Mouse (Mus musculus): ENCODE results near the gene Arl14ep. TPM values are rescaled to one million over a fixed set of nuclear protein-coding genes. Genes with fewer than 3 reads are reported as not detected.
A peak's percentile ranks its signal among the peaks of the same experiment; 100 is the strongest.

Gene Arl14ep
- polyA plus RNA-seq, 1 experiment from 2014 or later: 51.0 TPM

GRCm38 (mm10) chr2:106973332-106973958 is 779 bp downstream of the Arl14ep start:
- no peaks in the 10 kb centered on the region for H3K27me3 ChIP-seq (replicated peaks)
- peaks cover 6% of the 10 kb centered on the region; the same call in 1 of the 2 replicates for H3K36me3 ChIP-seq
- H3K4me1 ChIP-seq: peaks cover 15% of the 10 kb centered on the region; the same call in 1 of the 2 replicates
- peak overlapping the region; percentile 60 for H3K4me2 ChIP-seq (replicated peaks)
- peak overlapping the region; percentile 88 for H3K9ac ChIP-seq
- peak overlapping the region; percentile 85 for H3K4me3 ChIP-seq
- H3K27ac ChIP-seq: no peak overlapping the region
- ATAC-seq (ENCODE audit: low FRiP score, low read depth): peak; percentile 6; the same call in 1 of the 2 replicates
- WGBS: 67% methylated on average over 17 of the region's 17 CpGs
- no peaks in the 10 kb centered on the region for H3K9me3 ChIP-seq

GRCm38 (mm10) chr2:106972851-106973250 is 1.4 kb downstream of the Arl14ep start:
- whole genome bisulfite sequencing: 95% methylated on average over 6 of the region's 6 CpGs
- Histone ChIP-seq H3K4me3 (no peak overlapping the region), H3K9ac (no peak overlapping the region), H3K4me1 (peaks cover 15% of the 10 kb centered on the region; the same call in 1 of the 2 replicates), H3K27me3 (replicated peaks) (no peaks in the 10 kb centered on the region), H3K36me3 (peaks cover 10% of the 10 kb centered on the region), H3K27ac (no peak overlapping the region), H3K9me3 (no peaks in the 10 kb centered on the region), H3K4me2 (replicated peaks) (peak overlapping the region; percentile 60; the same call in 1 of the 2 replicates)
- ATAC-seq (ENCODE audit: low FRiP score, low read depth): no peak

GRCm38 (mm10) chr2:106970971-106971370 is 3.3 kb downstream of the Arl14ep start:
- Histone ChIP-seq H3K27ac (no peak overlapping the region), H3K36me3 (peaks cover 25% of the 10 kb centered on the region), H3K4me2 (replicated peaks) (no peak overlapping the region), H3K4me1 (peaks cover 15% of the 10 kb centered on the region; the same call in 1 of the 2 replicates), H3K9me3 (no peaks in the 10 kb centered on the region), H3K4me3 (no peak overlapping the region), H3K27me3 (replicated peaks) (no peaks in the 10 kb centered on the region), H3K9ac (no peak overlapping the region)
- WGBS: 98% methylated on average over 12 of the region's 12 CpGs
- ATAC-seq (ENCODE audit: low FRiP score, low read depth): no peak

- no peak overlapping the region for H3K4me3 ChIP-seq
- no peak overlapping the region for H3K27ac ChIP-seq
- ATAC-seq (ENCODE audit: low FRiP score, low read depth): no peak
- H3K36me3 ChIP-seq: peaks cover 39% of the 10 kb centered on the region
- H3K9ac ChIP-seq: no peak overlapping the region
- 83% methylated on average over 6 of the region's 6 CpGs for WGBS
- H3K4me2 ChIP-seq (replicated peaks): no peak overlapping the region
- peaks cover 11% of the 10 kb centered on the region; the same call in 1 of the 2 replicates for H3K4me1 ChIP-seq
- no peaks in the 10 kb centered on the region for H3K9me3 ChIP-seq
- no peaks in the 10 kb centered on the region for H3K27me3 ChIP-seq (replicated peaks)
Measured at GRCm38 (mm10) chr2:106968320-106968719, 5.9 kb downstream of the Arl14ep start.

GRCm38 (mm10) chr2:106963560-106963959 is 10.7 kb downstream of the Arl14ep start:
- Histone ChIP-seq H3K4me1 (no peaks in the 10 kb centered on the region), H3K36me3 (peaks cover 35% of the 10 kb centered on the region), H3K27ac (no peak overlapping the region), H3K4me2 (replicated peaks) (no peak overlapping the region), H3K27me3 (replicated peaks) (no peaks in the 10 kb centered on the region), H3K4me3 (no peak overlapping the region), H3K9ac (no peak overlapping the region), H3K9me3 (no peaks in the 10 kb centered on the region)
- 91% methylated on average over 3 of the region's 3 CpGs for WGBS
- no peak for ATAC-seq (ENCODE audit: low FRiP score, low read depth)

GRCm38 (mm10) chr2:106961650-106962049 is 12.6 kb downstream of the Arl14ep start:
- peaks cover 20% of the 10 kb centered on the region for H3K36me3 ChIP-seq
- ATAC-seq (ENCODE audit: low FRiP score, low read depth): no peak
- WGBS: 86% methylated on average over 3 of the region's 3 CpGs
- no peaks in the 10 kb centered on the region for H3K9me3 ChIP-seq
- no peak overlapping the region for H3K4me2 ChIP-seq (replicated peaks)
- H3K27me3 ChIP-seq (replicated peaks): no peaks in the 10 kb centered on the region
- no peak overlapping the region for H3K9ac ChIP-seq
- H3K4me1 ChIP-seq: no peaks in the 10 kb centered on the region
- no peak overlapping the region for H3K4me3 ChIP-seq
- H3K27ac ChIP-seq: no peak overlapping the region

GRCm38 (mm10) chr2:106961066-106961465 is 13.2 kb downstream of the Arl14ep start:
- Histone ChIP-seq H3K27me3 (replicated peaks) (no peaks in the 10 kb centered on the region), H3K9me3 (no peaks in the 10 kb centered on the region), H3K27ac (no peak overlapping the region), H3K4me2 (replicated peaks) (no peak overlapping the region), H3K4me1 (no peaks in the 10 kb centered on the region), H3K4me3 (no peak overlapping the region), H3K36me3 (peaks cover 14% of the 10 kb centered on the region), H3K9ac (no peak overlapping the region)
- WGBS: 93% methylated on average over 2 of the region's 2 CpGs
- no peak for ATAC-seq (ENCODE audit: low FRiP score, low read depth)

- ATAC-seq (ENCODE audit: low FRiP score, low read depth): no peak
- WGBS: 41% methylated on average over 7 of the region's 7 CpGs
- Histone ChIP-seq H3K36me3 (peaks cover 12% of the 10 kb centered on the region), H3K9ac (no peak overlapping the region), H3K4me1 (peaks cover under 1% of the 10 kb centered on the region; the same call in 1 of the 2 replicates), H3K9me3 (no peaks in the 10 kb centered on the region), H3K4me3 (no peak overlapping the region), H3K4me2 (replicated peaks) (no peak overlapping the region), H3K27me3 (replicated peaks) (no peaks in the 10 kb centered on the region), H3K27ac (no peak overlapping the region)
Measured at GRCm38 (mm10) chr2:106960237-106960636, 14.0 kb downstream of the Arl14ep start.

GRCm38 (mm10) chr2:106959380-106959779 is 14.8 kb downstream of the Arl14ep start:
- H3K4me2 ChIP-seq (replicated peaks): no peak overlapping the region
- no peaks in the 10 kb centered on the region for H3K9me3 ChIP-seq
- no peak for ATAC-seq (ENCODE audit: low FRiP score, low read depth)
- no peak overlapping the region for H3K4me3 ChIP-seq
- peaks cover 4% of the 10 kb centered on the region; the same call in 1 of the 2 replicates for H3K4me1 ChIP-seq
- WGBS: 90% methylated on average over 5 of the region's 5 CpGs
- H3K9ac ChIP-seq: no peak overlapping the region
- peaks cover 4% of the 10 kb centered on the region; the same call in 1 of the 2 replicates for H3K36me3 ChIP-seq
- no peak overlapping the region for H3K27ac ChIP-seq
- no peaks in the 10 kb centered on the region for H3K27me3 ChIP-seq (replicated peaks)

GRCm38 (mm10) chr2:106958916-106959315 is 15.3 kb downstream of the Arl14ep start:
- Histone ChIP-seq H3K4me2 (replicated peaks) (no peak overlapping the region), H3K36me3 (peaks cover 3% of the 10 kb centered on the region; the same call in 1 of the 2 replicates), H3K9ac (no peak overlapping the region), H3K4me1 (peaks cover 7% of the 10 kb centered on the region; the same call in 1 of the 2 replicates), H3K9me3 (no peaks in the 10 kb centered on the region), H3K27me3 (replicated peaks) (no peaks in the 10 kb centered on the region), H3K27ac (no peak overlapping the region), H3K4me3 (no peak overlapping the region)
- ATAC-seq (ENCODE audit: low FRiP score, low read depth): no peak
- 78% methylated on average over 6 of the region's 6 CpGs for WGBS

GRCm38 (mm10) chr2:106956146-106956545 is 18.1 kb downstream of the Arl14ep start:
- H3K4me1 ChIP-seq: peaks cover 7% of the 10 kb centered on the region; the same call in 1 of the 2 replicates
- H3K9me3 ChIP-seq: no peaks in the 10 kb centered on the region
- no peak overlapping the region for H3K9ac ChIP-seq
- no peak overlapping the region for H3K4me2 ChIP-seq (replicated peaks)
- ATAC-seq (ENCODE audit: low FRiP score, low read depth): no peak
- H3K27ac ChIP-seq: no peak overlapping the region
- no peaks in the 10 kb centered on the region for H3K36me3 ChIP-seq
- no peak overlapping the region for H3K4me3 ChIP-seq
- no peaks in the 10 kb centered on the region for H3K27me3 ChIP-seq (replicated peaks)
- 70% methylated on average over 6 of the region's 6 CpGs for WGBS

- Histone ChIP-seq H3K4me2 (replicated peaks) (no peak overlapping the region), H3K9me3 (no peaks in the 10 kb centered on the region), H3K36me3 (no peaks in the 10 kb centered on the region), H3K4me3 (no peak overlapping the region), H3K4me1 (peaks cover 7% of the 10 kb centered on the region; the same call in 1 of the 2 replicates), H3K27me3 (replicated peaks) (no peaks in the 10 kb centered on the region), H3K9ac (no peak overlapping the region), H3K27ac (no peak overlapping the region)
- WGBS: 14% methylated on average over 10 of the region's 10 CpGs
- ATAC-seq (ENCODE audit: low FRiP score, low read depth): no peak
Measured at GRCm38 (mm10) chr2:106955621-106956020, 18.6 kb downstream of the Arl14ep start.

- no peaks in the 10 kb centered on the region for H3K36me3 ChIP-seq
- no peak overlapping the region for H3K9ac ChIP-seq
- no peak overlapping the region for H3K4me3 ChIP-seq
- H3K9me3 ChIP-seq: no peaks in the 10 kb centered on the region
- no peak for ATAC-seq (ENCODE audit: low FRiP score, low read depth)
- H3K4me1 ChIP-seq: peaks cover 7% of the 10 kb centered on the region; the same call in 1 of the 2 replicates
- H3K4me2 ChIP-seq (replicated peaks): no peak overlapping the region
- H3K27ac ChIP-seq: no peak overlapping the region
- WGBS: 63% methylated on average over 6 of the region's 6 CpGs
- H3K27me3 ChIP-seq (replicated peaks): no peaks in the 10 kb centered on the region
Measured at GRCm38 (mm10) chr2:106954975-106955374, 19.2 kb downstream of the Arl14ep start.
